ENCODE assay signal across 8 mouse cellular contexts in genomic region chr2:28532938-28533771, GRCm38 (mm10). TPM values are rescaled to one million over a fixed set of nuclear protein-coding genes. Genes with fewer than 3 reads are reported as not detected.
DNase-seq lines count a peak whose midpoint lies in the region; ATAC-seq and TF ChIP-seq lines count a peak whose summit lies in the region.

No protein-coding gene starts in this region.

- H3K4me2 ChIP-seq in hindbrain, postnatal 0 days (ENCODE audit: low read depth, low read length), result peak overlapping the region; percentile 72

- no peaks in the 10 kb centered on the region for H3K27me3 ChIP-seq in hindbrain, postnatal 0 days (ENCODE audit: insufficient read depth, low read length)
- peaks cover 65% of the 10 kb centered on the region for H3K27me3 ChIP-seq in megakaryocyte, embryonic 14.5 days (replicated peaks)

- H3K27ac ChIP-seq in gastrocnemius, adult 2 months, result peak overlapping the region; percentile 93
- H3K27ac ChIP-seq in hindbrain, postnatal 0 days, result peak overlapping the region; percentile 91

- H3K4me1 ChIP-seq in hindbrain, postnatal 0 days (ENCODE audit: insufficient read depth, low read length), result peaks cover 61% of the 10 kb centered on the region
- peaks cover 95% of the 10 kb centered on the region for H3K4me1 ChIP-seq in megakaryocyte, embryonic 14.5 days

- DNase-seq in ZHBTc4 (ENCODE audit: low read depth, low spot score), result peak; percentile 92
- peak; percentile 64 to 77 for DNase-seq in cerebellum, postnatal 4 days (ENCODE audit: low spot score in 2 of 2)
- DNase-seq in gastrocnemius, adult 2 months, result peak; percentile 94
- DNase-seq in hindbrain, postnatal 0 days (ENCODE audit: low spot score), result peak; percentile 95
- DNase-seq in left cerebral cortex, adult 9 months (ENCODE audit: low spot score in 2 of 2), result peak; percentile 76 to 93
- peak; percentile 88 for DNase-seq in right cerebral cortex, postnatal 25 days
- peak; percentile 86 to 91 for DNase-seq in urinary bladder, postnatal 4 days (ENCODE audit: low spot score in 2 of 2)

- H3K9me3 ChIP-seq in hindbrain, postnatal 0 days (ENCODE audit: low read length), result no peaks in the 10 kb centered on the region
- H3K9me3 ChIP-seq in megakaryocyte, embryonic 14.5 days, result no peaks in the 10 kb centered on the region

- peak overlapping the region; percentile 77 for H3K9ac ChIP-seq in hindbrain, postnatal 0 days (replicated peaks; ENCODE audit: low read length)

- H3K4me3 ChIP-seq in gastrocnemius, adult 2 months, result peak overlapping the region; percentile 82
- H3K4me3 ChIP-seq in hindbrain, postnatal 0 days (ENCODE audit: low read length), result peak overlapping the region; percentile 61
- peak overlapping the region; percentile 92 for H3K4me3 ChIP-seq in megakaryocyte, embryonic 14.5 days (replicated peaks)

- ATAC-seq in hindbrain, postnatal 0 days, result peak; percentile 93

- intact Hi-C loops in gastrocnemius, adult 2 months (cut with DNase I), result no loop called here

- TF ChIP-seq CTCF in gastrocnemius, adult 2 months (IDR thresholded peaks at IDR 0.05), result peak; percentile 26; the same call in 1 of the 2 replicates
- TF ChIP-seq CTCF in hindbrain, postnatal 0 days (IDR thresholded peaks at IDR 0.05; ENCODE audit: low read depth), result peak; percentile 37; the same call in 1 of the 2 replicates

- 4% methylated on average over 48 of the region's 49 CpGs for WGBS in hindbrain, postnatal 0 days

- no peaks in the 10 kb centered on the region for H3K36me3 ChIP-seq in hindbrain, postnatal 0 days (ENCODE audit: insufficient read depth, low read length)
- no peaks in the 10 kb centered on the region for H3K36me3 ChIP-seq in megakaryocyte, embryonic 14.5 days (replicated peaks; ENCODE audit: low read length)

RNA-seq across cellular contexts. Expression of gene Ralgds, which starts 20.2 kb away (rescaled TPM):
- 10 to 100 TPM in 1 of 2 experiments, 1 to 10 TPM in 1; 9.9 to 10.1 TPM for total RNA-seq in gastrocnemius, adult 2 months (2021)
- 263 and 266 TPM in 2 replicates for total RNA-seq in hindbrain, postnatal 0 days (2014; rRNA removed)
- polyA plus RNA-seq in hindbrain, postnatal 0 days (2015; fragmentation: Nextera tagmentation; extraction: Ambion mirVana), result 74.6 and 76.8 TPM in 2 replicates
- polyA plus RNA-seq in megakaryocyte, embryonic 14.5 days (2012; ENCODE audit: insufficient read depth, low replicate concordance), result 1.3 and 6.7 TPM in 2 replicates

RNA-seq across cellular contexts. Expression of gene Gm10134, which starts 27.3 kb away (rescaled TPM):
- total RNA-seq in gastrocnemius, adult 2 months (2021), result under 1 TPM in 1 of 2 experiments, not detected in 1; 0.98 TPM
- total RNA-seq in hindbrain, postnatal 0 days (2014; rRNA removed), result not detected in 2 replicates
- 4.0 and 4.8 TPM in 2 replicates for polyA plus RNA-seq in hindbrain, postnatal 0 days (2015; fragmentation: Nextera tagmentation; extraction: Ambion mirVana)
- not detected in 2 replicates for polyA plus RNA-seq in megakaryocyte, embryonic 14.5 days (2012; ENCODE audit: insufficient read depth, low replicate concordance)

RNA-seq across cellular contexts. Expression of gene Cel, which starts 30.0 kb away (rescaled TPM):
- total RNA-seq in gastrocnemius, adult 2 months (2021), result not detected
- total RNA-seq in hindbrain, postnatal 0 days (2014; rRNA removed), result not detected in 2 replicates
- not detected in 2 replicates for polyA plus RNA-seq in hindbrain, postnatal 0 days (2015; fragmentation: Nextera tagmentation; extraction: Ambion mirVana)
- not detected in 2 replicates for polyA plus RNA-seq in megakaryocyte, embryonic 14.5 days (2012; ENCODE audit: insufficient read depth, low replicate concordance)

RNA-seq across cellular contexts. Expression of gene Gbgt1, which starts 36.5 kb away (rescaled TPM):
- 1 to 10 TPM in 1 of 2 experiments, under 1 TPM in 1; 0.56 to 1.1 TPM for total RNA-seq in gastrocnemius, adult 2 months (2021)
- total RNA-seq in hindbrain, postnatal 0 days (2014; rRNA removed), result 3.7 and 8.2 TPM in 2 replicates
- polyA plus RNA-seq in hindbrain, postnatal 0 days (2015; fragmentation: Nextera tagmentation; extraction: Ambion mirVana), result 1.5 and 1.7 TPM in 2 replicates
- 0.85 TPM in 1 of 2 replicates, not detected in the other for polyA plus RNA-seq in megakaryocyte, embryonic 14.5 days (2012; ENCODE audit: insufficient read depth, low replicate concordance)

RNA-seq across cellular contexts. Expression of gene Gtf3c5, which starts 50.4 kb away (rescaled TPM):
- 1 to 10 TPM; 7.2 to 8.0 TPM for total RNA-seq in gastrocnemius, adult 2 months (2021)
- total RNA-seq in hindbrain, postnatal 0 days (2014; rRNA removed), result 23.1 and 28.4 TPM in 2 replicates
- polyA plus RNA-seq in hindbrain, postnatal 0 days (2015; fragmentation: Nextera tagmentation; extraction: Ambion mirVana), result 27.4 and 29.5 TPM in 2 replicates
- polyA plus RNA-seq in megakaryocyte, embryonic 14.5 days (2012; ENCODE audit: insufficient read depth, low replicate concordance), result 4.1 and 10.3 TPM in 2 replicates

Comparison
In these comparisons a context has a peak if more than half of its experiments do, and no peak if none do; other contexts are left out.
1. Peak in every context shown above with its lines: DNase-seq, ATAC-seq, H3K4me3 ChIP-seq and H3K27ac ChIP-seq.
2. RNA of gene Ralgds, which starts 20.2 kb away (total RNA-seq): 263 to 266 TPM in hindbrain, postnatal 0 days; 9.9 to 10.1 TPM in gastrocnemius, adult 2 months; every median in the first group is over 10 times any median in the second.